Mouse (Mus musculus): ENCODE data around the gene Timp3. TPM values are rescaled to one million over a fixed set of nuclear protein-coding genes. Genes with fewer than 3 reads are reported as not detected.
A peak's percentile ranks its signal among the peaks of the same experiment; 100 is the strongest.

The Timp3 gene
- total RNA-seq, 2 experiments from 2014 or later: 0.62 TPM; not detected in 1

DNA sequence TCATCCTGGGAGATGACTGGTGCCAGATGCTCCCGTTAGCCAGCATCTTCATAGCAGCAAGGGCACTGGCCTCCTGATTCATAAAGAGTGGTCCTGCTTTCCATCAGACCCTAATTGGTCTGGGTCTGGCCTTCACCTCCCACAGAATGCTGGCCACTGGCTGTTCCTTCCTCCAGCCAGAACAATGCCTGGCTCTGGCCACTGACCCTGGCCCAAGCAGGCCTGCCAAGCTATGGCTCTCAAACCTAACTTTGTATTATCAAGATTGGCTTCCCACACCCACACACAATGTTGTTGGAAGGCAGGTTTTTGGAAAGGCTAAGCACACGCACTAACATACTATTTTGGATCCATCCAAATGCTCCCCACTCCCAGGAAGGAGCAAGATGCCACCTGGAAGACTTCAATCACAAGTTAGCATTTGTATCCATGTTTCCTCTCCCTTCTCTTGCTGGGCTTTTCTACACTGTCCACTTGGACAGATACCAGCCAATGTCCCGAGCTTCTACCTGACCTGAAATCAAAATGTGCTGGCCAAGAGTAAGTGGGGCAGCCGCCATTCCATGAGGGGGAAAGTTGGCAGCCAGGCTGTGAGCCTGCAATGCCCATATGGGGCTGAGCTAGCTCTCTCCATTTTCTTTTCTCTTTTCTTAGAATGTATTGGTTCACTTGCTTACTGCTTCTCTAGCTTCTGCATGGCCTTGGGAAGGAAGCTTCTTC is 23.3 kb downstream of the Timp3 start:
- ATAC-seq (replicated peaks; ENCODE audit: poor library complexity, severe bottlenecking): no peak

DNA sequence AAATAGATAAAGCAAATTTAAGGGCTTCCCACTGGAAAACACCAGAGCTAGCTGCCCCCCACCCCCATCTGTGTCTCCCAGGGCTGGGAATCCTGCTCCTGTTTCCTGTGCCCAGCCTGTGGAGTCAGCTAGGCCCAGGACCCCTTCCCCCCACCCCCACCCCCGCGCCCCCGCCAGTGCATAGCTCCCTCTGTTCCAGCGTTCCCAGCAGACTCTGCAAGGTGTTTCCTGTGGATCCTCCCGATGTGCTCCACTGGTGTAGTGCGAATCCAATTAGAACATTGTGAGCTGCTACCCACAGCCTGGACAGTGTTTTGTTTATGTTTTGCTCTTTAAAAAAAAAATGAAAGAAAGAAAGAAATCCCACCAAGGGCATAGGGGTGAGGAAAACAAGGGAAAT is 25.1 kb downstream of the Timp3 start:
- no peak for ATAC-seq (replicated peaks; ENCODE audit: poor library complexity, severe bottlenecking)

DNA sequence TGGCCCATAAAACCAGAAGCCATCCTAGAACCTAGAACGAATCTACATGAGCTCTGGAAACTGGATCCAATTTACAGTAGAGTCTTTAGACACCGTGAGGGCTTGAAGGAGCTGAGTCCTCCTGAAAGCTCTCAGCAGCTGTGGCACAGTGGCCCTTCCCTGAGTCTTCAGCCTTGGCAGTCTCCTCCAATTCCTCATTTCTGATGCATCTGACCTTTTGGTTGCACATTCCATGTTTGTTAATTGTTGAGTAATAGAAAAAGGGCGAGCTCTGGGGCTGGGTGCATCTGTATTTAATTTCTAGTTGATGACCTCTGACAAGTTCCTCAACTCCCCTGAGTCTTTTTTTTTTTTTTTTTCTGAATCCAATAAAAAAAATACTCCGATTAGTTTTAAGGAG is 28.0 kb downstream of the Timp3 start:
- no peak for ATAC-seq (replicated peaks; ENCODE audit: poor library complexity, severe bottlenecking)

DNA sequence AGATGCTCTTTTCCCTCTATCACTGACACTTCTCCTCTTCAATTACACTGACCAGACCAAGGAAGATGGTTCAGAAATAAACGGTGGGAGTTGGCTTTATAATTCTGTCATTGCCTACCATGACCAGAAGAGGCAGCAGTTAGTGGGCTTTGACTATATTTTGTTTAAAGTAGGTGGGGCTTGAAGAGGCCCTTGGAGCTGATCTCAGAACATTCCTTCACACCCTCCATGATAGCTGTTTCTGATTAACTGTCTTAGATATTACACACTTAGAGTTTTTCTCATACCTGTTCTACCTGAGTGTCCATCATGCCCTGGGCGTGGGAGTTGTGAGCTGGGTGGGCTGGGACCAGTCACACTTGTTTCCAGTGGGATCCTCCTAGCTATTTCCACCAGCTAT is 28.5 kb downstream of the Timp3 start:
- no peak for ATAC-seq (replicated peaks; ENCODE audit: poor library complexity, severe bottlenecking)

- no peak for ATAC-seq (replicated peaks; ENCODE audit: poor library complexity, severe bottlenecking)
These were observed 29.2 kb downstream of the Timp3 start for GRCm38 (mm10) chr10:86329241-86329882.

- no peak for ATAC-seq (replicated peaks; ENCODE audit: poor library complexity, severe bottlenecking)
These were observed 31.0 kb downstream of the Timp3 start for GRCm38 (mm10) chr10:86330993-86331680.

GRCm38 (mm10) chr10:86331681-86332281 is 31.6 kb downstream of the Timp3 start:
- ATAC-seq (replicated peaks; ENCODE audit: poor library complexity, severe bottlenecking): no peak

- no peak for ATAC-seq (replicated peaks; ENCODE audit: poor library complexity, severe bottlenecking)
These were observed 32.8 kb downstream of the Timp3 start for GRCm38 (mm10) chr10:86332942-86333341.

GRCm38 (mm10) chr10:86334581-86334980 is 34.4 kb downstream of the Timp3 start:
- ATAC-seq (replicated peaks; ENCODE audit: poor library complexity, severe bottlenecking): no peak

- ATAC-seq (replicated peaks; ENCODE audit: poor library complexity, severe bottlenecking): no peak; the same call in 1 of the 2 replicates
These were observed 36.3 kb downstream of the Timp3 start for GRCm38 (mm10) chr10:86336506-86336905.

GRCm38 (mm10) chr10:86337239-86337638 is 37.1 kb downstream of the Timp3 start:
- ATAC-seq (replicated peaks; ENCODE audit: poor library complexity, severe bottlenecking): no peak

GRCm38 (mm10) chr10:86338121-86338715 is 38.0 kb downstream of the Timp3 start:
- no peak for ATAC-seq (replicated peaks; ENCODE audit: poor library complexity, severe bottlenecking)

DNA sequence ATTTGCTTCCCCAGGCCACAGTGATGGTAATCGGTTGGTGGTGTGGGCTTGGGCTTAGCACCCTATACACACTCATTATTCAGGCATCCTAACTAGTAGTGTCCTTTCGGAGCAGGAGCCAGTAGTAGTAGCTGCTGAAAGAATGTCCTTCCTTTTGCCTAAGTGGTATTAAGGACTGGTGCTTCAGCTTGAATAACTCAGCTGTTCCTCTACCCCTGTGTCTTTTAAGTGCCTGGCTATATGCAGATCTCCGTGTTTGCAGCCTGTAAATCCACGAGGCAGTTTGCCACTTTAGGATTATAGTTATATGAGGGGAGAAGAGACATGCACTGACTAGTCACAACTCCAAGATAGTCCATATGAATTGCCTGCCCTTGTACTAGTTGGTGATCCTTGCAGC is 38.9 kb downstream of the Timp3 start:
- ATAC-seq (replicated peaks; ENCODE audit: poor library complexity, severe bottlenecking): no peak

DNA sequence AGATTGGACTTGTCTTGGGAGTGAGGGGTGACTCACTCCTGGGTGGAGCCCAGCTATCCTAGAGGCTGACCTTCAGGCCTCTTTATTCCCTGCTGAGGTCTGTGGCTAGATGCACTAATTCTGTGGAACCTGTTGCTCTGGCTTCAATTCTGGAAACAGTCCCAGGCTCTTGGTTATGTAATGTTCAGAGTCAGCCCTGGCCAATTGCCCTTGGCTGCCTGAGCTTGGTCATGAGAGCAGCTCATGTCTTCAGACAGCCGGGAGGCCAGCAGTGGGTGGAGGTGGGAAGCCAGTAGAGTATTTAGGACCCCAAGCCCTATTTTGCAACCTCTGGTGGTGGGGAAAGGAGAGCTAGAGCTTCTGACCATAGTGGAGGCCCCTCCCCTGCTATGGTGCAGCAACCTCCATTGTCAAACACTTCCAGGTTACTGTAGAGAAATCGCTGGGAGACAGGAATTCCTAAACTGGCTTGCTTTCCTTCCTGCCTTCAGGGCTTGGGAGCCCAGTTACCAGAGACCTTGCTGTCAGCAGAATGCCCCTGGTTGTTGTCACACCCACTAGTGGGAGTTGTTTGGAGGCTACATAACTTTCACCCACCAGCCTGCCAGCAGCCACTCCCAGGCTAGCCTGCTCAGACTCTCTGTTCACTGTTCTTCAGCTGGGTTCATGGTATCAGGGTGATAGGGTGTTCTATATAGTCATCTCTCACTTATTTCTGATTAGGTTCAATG is 39.6 kb downstream of the Timp3 start:
- peak; percentile 31; the same call in 1 of the 2 replicates for ATAC-seq (replicated peaks; ENCODE audit: poor library complexity, severe bottlenecking)

DNA sequence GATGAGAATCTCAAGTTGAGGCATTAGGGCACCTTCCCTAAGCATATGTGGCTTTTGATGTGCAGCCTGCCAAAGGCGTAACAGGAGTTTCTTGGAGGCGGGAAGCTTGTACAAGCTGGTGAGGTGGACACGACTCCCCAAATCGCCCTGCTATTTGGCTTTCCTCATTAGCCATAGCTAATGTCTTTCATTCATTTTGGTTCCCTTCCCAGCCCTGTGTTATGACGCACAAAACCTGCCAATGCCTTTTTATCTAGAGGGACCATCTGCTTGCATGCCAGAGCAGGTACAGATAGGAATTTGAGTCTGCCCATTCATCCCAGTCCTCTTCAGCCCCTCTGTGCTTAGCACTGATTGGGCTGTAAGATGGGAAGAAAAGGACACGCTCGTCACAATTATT is 40.2 kb downstream of the Timp3 start:
- no peak for ATAC-seq (replicated peaks; ENCODE audit: poor library complexity, severe bottlenecking)

- ATAC-seq (replicated peaks; ENCODE audit: poor library complexity, severe bottlenecking): no peak
These were observed 40.9 kb downstream of the Timp3 start for GRCm38 (mm10) chr10:86340991-86341527.

DNA sequence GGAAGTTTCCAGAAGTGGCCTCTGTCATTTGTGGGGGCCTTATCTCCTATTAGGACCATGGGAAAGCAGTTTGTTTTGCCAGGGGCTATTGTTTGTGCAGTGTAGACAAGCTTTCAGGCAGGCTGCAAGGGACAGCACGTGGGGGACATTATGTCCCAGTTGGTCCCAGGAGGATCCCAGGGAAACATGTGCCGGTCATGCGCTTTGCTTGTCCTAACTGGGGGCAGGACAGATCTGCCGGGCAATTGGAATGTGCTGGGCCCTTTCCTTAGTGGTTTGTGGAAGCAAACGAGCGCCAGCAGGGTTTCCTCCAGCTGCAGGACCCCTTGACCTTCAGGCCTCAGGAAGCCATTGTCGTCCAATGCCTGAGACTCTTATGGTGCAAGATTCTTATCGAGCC is 41.4 kb downstream of the Timp3 start:
- no peak for ATAC-seq (replicated peaks; ENCODE audit: poor library complexity, severe bottlenecking)

- no peak for ATAC-seq (replicated peaks; ENCODE audit: poor library complexity, severe bottlenecking)
These were observed 42.0 kb downstream of the Timp3 start for GRCm38 (mm10) chr10:86342151-86342550.

- no peak for ATAC-seq (replicated peaks; ENCODE audit: poor library complexity, severe bottlenecking)
These were observed 42.5 kb downstream of the Timp3 start for GRCm38 (mm10) chr10:86342713-86343112.

DNA sequence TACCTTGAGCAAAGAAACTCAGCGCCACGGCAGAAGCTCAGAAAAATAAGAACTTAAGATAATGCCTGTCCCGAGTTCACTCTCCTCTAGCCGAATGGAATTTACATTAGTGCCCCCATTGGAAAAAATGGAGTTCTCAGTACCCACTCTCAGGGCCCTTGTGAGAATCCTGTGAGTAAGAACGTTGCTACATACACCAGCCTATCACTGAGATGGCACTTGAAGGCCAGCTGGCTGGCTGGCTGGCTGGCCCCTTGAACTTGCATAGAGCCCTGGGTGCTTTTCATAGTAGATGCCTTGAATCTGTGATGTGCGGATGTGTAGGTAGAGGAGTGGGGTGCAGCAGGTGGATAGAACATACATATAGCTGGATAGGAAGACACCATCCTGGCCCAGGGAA is 43.2 kb downstream of the Timp3 start:
- ATAC-seq (replicated peaks; ENCODE audit: poor library complexity, severe bottlenecking): no peak

Data from granulocyte monocyte progenitor cell, adult 5-6 weeks (primary cell).